Mouse (Mus musculus) hindbrain, postnatal 0 days (tissue): ENCODE results near the gene Ngp. TPM values are rescaled to one million over a fixed set of nuclear protein-coding genes. Genes with fewer than 3 reads are reported as not detected.
"Not testable (repeated sequence)": the region's sequence is repeated elsewhere in the genome, so short reads cannot be mapped to it uniquely, and the experiment has no call there.

ENCODE experiments used
- ATAC-seq: fragments of 200-750 bp; cut with Nextera tagmentation; 2 replicates; pipeline ENCODE4 v1.8.0; 2017; ENCODE audit warnings: mild to moderate bottlenecking, moderate TSS enrichment, moderate library complexity
- DNase-seq: peaks from one replicate; pipeline ENCODE4 v3.0.0-alpha.2; 2015; ENCODE audit warnings: low spot score
- H3K27ac ChIP-seq: fragments of 300-500 bp; sonication (generic); 2 replicates; pipeline ENCODE4 v1.5.1; 2014; ENCODE audit warnings: mild to moderate bottlenecking
- H3K27me3 ChIP-seq: fragments of 300-500 bp; sonication (generic); 2 replicates; pipeline ENCODE4 v1.6.1; 2014; ENCODE audit warnings: low read length, mixed read lengths; ENCODE audit not compliant: insufficient read depth
- H3K36me3 ChIP-seq: fragments of 300-500 bp; sonication (generic); 2 replicates; pipeline ENCODE4 v1.6.1; 2014; ENCODE audit warnings: low read length, mixed read lengths; ENCODE audit not compliant: insufficient read depth
- H3K4me1 ChIP-seq: fragments of 300-500 bp; sonication (generic); 2 replicates; pipeline ENCODE4 v1.6.1; 2014; ENCODE audit warnings: antibody characterized with exemption, low read length, mixed read lengths; ENCODE audit not compliant: insufficient read depth
- H3K4me2 ChIP-seq: fragments of 300-500 bp; sonication (generic); 2 replicates; pipeline ENCODE4 v1.6.1; 2014; ENCODE audit warnings: low read depth, mild to moderate bottlenecking, low read length, moderate library complexity, mixed read lengths
- H3K4me3 ChIP-seq: fragments of 300-500 bp; sonication (generic); 2 replicates; pipeline ENCODE4 v1.5.1; 2014; ENCODE audit warnings: low read length
- H3K9ac ChIP-seq: fragments of 300-500 bp; sonication (generic); replicated peaks from 2 replicates; pipeline ENCODE4 v1.6.1; 2014; ENCODE audit warnings: mild to moderate bottlenecking, low read length, moderate library complexity, mixed read lengths
- H3K9me3 ChIP-seq: fragments of 300-500 bp; sonication (generic); 2 replicates; pipeline ENCODE4 v1.6.1; 2016; ENCODE audit warnings: low read length, mixed read lengths
- CTCF ChIP-seq: IDR thresholded peaks from 2 replicates; pipeline ENCODE4 v1.5.1; 2016; ENCODE audit warnings: antibody characterized with exemption, control low read depth, low read depth
- WGBS: fragments of 180-500 bp; shearing (Covaris S2); extraction: QIAGEN DNeasy Blood & Tissue Kit; methylation state at CpG from one replicate; pipeline ENCODE4 v1.1.7; 2014; 5-methylcytosine and 5-hydroxymethylcytosine counted together
- polyA plus RNA-seq: library from polyadenylated mRNA; unstranded; fragments of >200 nt; fragmentation: Nextera tagmentation; extraction: Ambion mirVana; gene quantifications from 2 replicates; pipeline ENCODE4 v1.2.1, GENCODE M21; 2015
- total RNA-seq: library from RNA; depleted of rRNA; stranded (reverse); fragments of >200 nt; gene quantifications from 2 replicates; pipeline ENCODE4 v1.2.3, GENCODE M21; 2014; rRNA removed

The Ngp gene
- 0.16 and 0.54 TPM in 2 replicates for total RNA-seq
- polyA plus RNA-seq, result 0.96 and 1.6 TPM in 2 replicates

GRCm38 (mm10) chr9:110419511-110420112, at the start of gene Ngp:
Ngp (plus strand) TSS chr9:110419747.
- DNase-seq, result no peak
- Histone ChIP-seq H3K4me1 (no peaks in the 10 kb centered on the region), H3K9ac (no peak within 1 kb of the TSS), H3K4me2 (no peak within 1 kb of the TSS), H3K4me3 (no peak within 1 kb of the TSS), H3K27me3 (no peaks in the 10 kb centered on the region), H3K36me3 (no peaks in the 10 kb centered on the region), H3K9me3 (no peaks in the 10 kb centered on the region), H3K27ac (no peak within 1 kb of the TSS)
- TF ChIP-seq CTCF, result no peak
- ATAC-seq, result no peak
- 91% methylated on average over 12 of the region's 12 CpGs for WGBS

- Histone ChIP-seq H3K9ac (no peak overlapping the region), H3K4me2 (no peak overlapping the region), H3K27ac (no peak overlapping the region), H3K9me3 (no peaks in the 10 kb centered on the region), H3K4me3 (no peak overlapping the region), H3K4me1 (no peaks in the 10 kb centered on the region), H3K27me3 (no peaks in the 10 kb centered on the region), H3K36me3 (peaks cover 39% of the 10 kb centered on the region)
- no peak for DNase-seq
- TF ChIP-seq CTCF, result no peak
- 91% methylated on average over 3 of the region's 3 CpGs for WGBS
- ATAC-seq, result no peak
Observed at GRCm38 (mm10) chr9:110369860-110370259, 49.7 kb upstream of the Ngp start.

GRCm38 (mm10) chr9:110373871-110374270, 45.7 kb upstream of the Ngp start:
- DNase-seq, result no peak
- no peak overlapping the region for H3K4me3 ChIP-seq
- H3K27ac ChIP-seq, result no peak overlapping the region
- WGBS, result 95% methylated on average over 13 of the region's 13 CpGs
- no peaks in the 10 kb centered on the region for H3K9me3 ChIP-seq
- H3K4me2 ChIP-seq, result no peak overlapping the region
- H3K9ac ChIP-seq, result no peak overlapping the region
- TF ChIP-seq CTCF, result no peak
- ATAC-seq, result no peak
- H3K36me3 ChIP-seq, result peaks cover 41% of the 10 kb centered on the region
- no peaks in the 10 kb centered on the region for H3K4me1 ChIP-seq
- H3K27me3 ChIP-seq, result no peaks in the 10 kb centered on the region

- Histone ChIP-seq H3K9me3 (no peaks in the 10 kb centered on the region), H3K9ac (no peak overlapping the region), H3K27me3 (no peaks in the 10 kb centered on the region), H3K4me1 (no peaks in the 10 kb centered on the region), H3K4me3 (no peak overlapping the region), H3K36me3 (peaks cover 48% of the 10 kb centered on the region), H3K4me2 (no peak overlapping the region), H3K27ac (no peak overlapping the region)
- no peak for TF ChIP-seq CTCF
- DNase-seq (no peak), ATAC-seq (no peak)
- 85% methylated on average over 3 of the region's 3 CpGs for WGBS
Observed at GRCm38 (mm10) chr9:110375668-110376067, 43.9 kb upstream of the Ngp start.

- not testable (repeated sequence) for H3K4me3 ChIP-seq, H3K27me3 ChIP-seq, H3K9ac ChIP-seq, H3K4me1 ChIP-seq, DNase-seq, ATAC-seq, H3K9me3 ChIP-seq, H3K27ac ChIP-seq, H3K4me2 ChIP-seq
- H3K36me3 ChIP-seq, result peaks cover 54% of the 10 kb centered on the region
- 90% methylated on average over 15 of the region's 15 CpGs for WGBS
Observed at GRCm38 (mm10) chr9:110377655-110378054, 41.9 kb upstream of the Ngp start.

GRCm38 (mm10) chr9:110379361-110379760, 40.2 kb upstream of the Ngp start:
- Histone ChIP-seq H3K27me3 (no peaks in the 10 kb centered on the region), H3K4me3 (no peak overlapping the region), H3K36me3 (peaks cover 50% of the 10 kb centered on the region), H3K9ac (no peak overlapping the region), H3K4me2 (no peak overlapping the region), H3K27ac (no peak overlapping the region), H3K4me1 (no peaks in the 10 kb centered on the region), H3K9me3 (no peaks in the 10 kb centered on the region)
- no peak for TF ChIP-seq CTCF
- DNase-seq (no peak), ATAC-seq (no peak)
- WGBS, result 96% methylated on average over 8 of the region's 8 CpGs

- WGBS, result 54% methylated on average over 21 of the region's 21 CpGs
- H3K36me3 ChIP-seq, result peaks cover 59% of the 10 kb centered on the region
Observed at GRCm38 (mm10) chr9:110380662-110381061, 38.9 kb upstream of the Ngp start.

More at GRCm38 (mm10) chr9:110380662-110381061, 38.9 kb upstream of the Ngp start:
- no peak for TF ChIP-seq CTCF
- H3K27me3 ChIP-seq, result no peaks in the 10 kb centered on the region
- H3K4me1 ChIP-seq, result no peaks in the 10 kb centered on the region
- H3K27ac ChIP-seq, result no peak overlapping the region
- no peak overlapping the region for H3K4me2 ChIP-seq
- DNase-seq, result no peak
- no peak for ATAC-seq
- no peaks in the 10 kb centered on the region for H3K9me3 ChIP-seq
- H3K4me3 ChIP-seq, result no peak overlapping the region
- no peak overlapping the region for H3K9ac ChIP-seq
